26 mouse cellular contexts compared by ENCODE assay signal in genomic region chr13:37877241-37877640, GRCm38 (mm10).
DNase-seq lines count a peak whose midpoint lies in the region; ATAC-seq lines count a peak whose summit lies in the region.
"Had no signal": no experiment of that assay in that cellular context is flagged by ENCODE, and none has a peak within 500 bp of the region (broad histone marks: within the 10 kb centered on the region; RNA-seq: fewer than 3 reads in every experiment).

No protein-coding gene starts in this region.

- H3K4me3 ChIP-seq in midbrain, embryonic 11.5 days (ENCODE audit: low read depth, low read length): no peak overlapping the region
- no peak overlapping the region for H3K4me3 ChIP-seq in midbrain, embryonic 10.5 days
- no peak overlapping the region for H3K4me3 ChIP-seq in liver, embryonic 13.5 days (replicated peaks)
- no peak overlapping the region for H3K4me3 ChIP-seq in forebrain, embryonic 15.5 days
- H3K4me3 ChIP-seq: embryonic facial prominence, embryonic 13.5 days; erythroblast, embryonic 14.5 days; forebrain, embryonic 12.5 days; hindbrain, embryonic 10.5 days; limb, embryonic 15.5 days; midbrain, embryonic 12.5 days; neural tube, embryonic 15.5 days had no signal

- 0 out of 2 replicates have a peak, but pooled peaks cover 2% of the 10 kb centered on the region for H3K4me1 ChIP-seq in midbrain, embryonic 11.5 days (ENCODE audit: control insufficient read depth, insufficient read depth, low read length)
- H3K4me1 ChIP-seq in midbrain, embryonic 10.5 days: peaks cover 26% of the 10 kb centered on the region
- peaks cover 99% of the 10 kb centered on the region for H3K4me1 ChIP-seq in liver, embryonic 13.5 days (replicated peaks)
- H3K4me1 ChIP-seq in forebrain, embryonic 15.5 days: no peaks in the 10 kb centered on the region
- H3K4me1 ChIP-seq: midbrain, embryonic 12.5 days had no signal

- WGBS in midbrain, embryonic 11.5 days: 74% methylated on average over 3 of the region's 3 CpGs
- whole genome bisulfite sequencing in midbrain, embryonic 10.5 days: 72% methylated on average over 3 of the region's 3 CpGs
- 73% methylated on average over 3 of the region's 3 CpGs for WGBS in liver, embryonic 13.5 days (ENCODE audit: insufficient replicate concordance)
- WGBS in forebrain, embryonic 15.5 days: 72% methylated on average over 3 of the region's 3 CpGs

- peak; percentile 61 for DNase-seq in kidney, adult 11 months
- DNase-seq in kidney, postnatal 4 days: no peak
- DNase-seq in midbrain, embryonic 11.5 days (ENCODE audit: low spot score, missing footprints): peak; percentile 76
- DNase-seq in midbrain, embryonic 10.5 days (ENCODE audit: low spot score): no peak
- DNase-seq in liver, embryonic 13.5 days: no peak
- no peak for DNase-seq in right cerebral cortex, adult 2 months (ENCODE audit: low spot score in 2 of 2)
- DNase-seq: cerebellum, adult 2 months; cerebellum, postnatal 25 days; layer of hippocampus, adult 9-11 months; left cerebral cortex, postnatal 4 days; right cerebral cortex, adult 18-20 months; thymus, adult 2 months; thymus, postnatal 4 days had no signal

- H3K27me3 ChIP-seq in midbrain, embryonic 11.5 days (ENCODE audit: control insufficient read depth, insufficient read depth, low read length): no peaks in the 10 kb centered on the region
- H3K27me3 ChIP-seq in midbrain, embryonic 10.5 days (ENCODE audit: low read depth, poor library complexity, severe bottlenecking): no peaks in the 10 kb centered on the region
- H3K27me3 ChIP-seq in liver, embryonic 13.5 days: no peaks in the 10 kb centered on the region
- H3K27me3 ChIP-seq in forebrain, embryonic 15.5 days: no peaks in the 10 kb centered on the region
- H3K27me3 ChIP-seq: embryonic facial prominence, embryonic 13.5 days; forebrain, embryonic 12.5 days; limb, embryonic 15.5 days; midbrain, embryonic 12.5 days; neural tube, embryonic 15.5 days had no signal

- H3K36me3 ChIP-seq in midbrain, embryonic 11.5 days (ENCODE audit: control insufficient read depth, insufficient read depth, low read length): no peaks in the 10 kb centered on the region
- H3K36me3 ChIP-seq in midbrain, embryonic 10.5 days: no peaks in the 10 kb centered on the region
- no peaks in the 10 kb centered on the region for H3K36me3 ChIP-seq in liver, embryonic 13.5 days
- no peaks in the 10 kb centered on the region for H3K36me3 ChIP-seq in forebrain, embryonic 15.5 days
- H3K36me3 ChIP-seq: embryonic facial prominence, embryonic 13.5 days; forebrain, embryonic 12.5 days; hindbrain, embryonic 10.5 days; limb, embryonic 15.5 days; midbrain, embryonic 12.5 days; neural tube, embryonic 15.5 days had no signal

- no peak overlapping the region for H3K4me2 ChIP-seq in midbrain, embryonic 11.5 days
- no peak overlapping the region for H3K4me2 ChIP-seq in liver, embryonic 13.5 days
- no peak overlapping the region for H3K4me2 ChIP-seq in forebrain, embryonic 15.5 days (replicated peaks)
- H3K4me2 ChIP-seq: embryonic facial prominence, embryonic 13.5 days; forebrain, embryonic 12.5 days; heart, embryonic 11.5 days; limb, embryonic 15.5 days; midbrain, embryonic 12.5 days; neural tube, embryonic 15.5 days had no signal

- no peak for ATAC-seq in midbrain, embryonic 11.5 days (ENCODE audit: low FRiP score)
- no peak for ATAC-seq in liver, embryonic 13.5 days (ENCODE audit: low read depth)
- no peak for ATAC-seq in forebrain, embryonic 15.5 days (replicated peaks)
- ATAC-seq: activated CD4-positive, CD25-positive, alpha-beta regulatory T cell, adult 4 months; hindbrain, postnatal 0 days; intestine, embryonic 16.5 days; lung, postnatal 0 days had no signal

- H3K27ac ChIP-seq in midbrain, embryonic 11.5 days (ENCODE audit: low read depth, low read length): no peak overlapping the region
- no peak overlapping the region for H3K27ac ChIP-seq in midbrain, embryonic 10.5 days (replicated peaks)
- peak overlapping the region; percentile 86 for H3K27ac ChIP-seq in liver, embryonic 13.5 days
- no peak overlapping the region for H3K27ac ChIP-seq in forebrain, embryonic 15.5 days (replicated peaks)
- H3K27ac ChIP-seq: embryonic facial prominence, embryonic 13.5 days; forebrain, embryonic 12.5 days; hindbrain, postnatal 0 days; limb, embryonic 15.5 days; midbrain, embryonic 12.5 days; neural tube, embryonic 15.5 days had no signal

- H3K9me3 ChIP-seq in midbrain, embryonic 11.5 days (ENCODE audit: control insufficient read depth, low read length): no peaks in the 10 kb centered on the region
- H3K9me3 ChIP-seq in midbrain, embryonic 10.5 days (replicated peaks): no peaks in the 10 kb centered on the region
- H3K9me3 ChIP-seq in liver, embryonic 13.5 days (replicated peaks): no peaks in the 10 kb centered on the region
- H3K9me3 ChIP-seq in forebrain, embryonic 15.5 days: no peaks in the 10 kb centered on the region
- H3K9me3 ChIP-seq: embryonic facial prominence, embryonic 13.5 days; forebrain, embryonic 12.5 days; hindbrain, embryonic 10.5 days; limb, embryonic 15.5 days; midbrain, embryonic 12.5 days; neural tube, embryonic 15.5 days had no signal

- no peak overlapping the region for H3K9ac ChIP-seq in midbrain, embryonic 11.5 days (ENCODE audit: low read length)
- 0 out of 2 replicates have a peak overlapping the region, but pooled peaks have one; percentile 40 for H3K9ac ChIP-seq in liver, embryonic 13.5 days
- no peak overlapping the region for H3K9ac ChIP-seq in forebrain, embryonic 15.5 days (replicated peaks)
- H3K9ac ChIP-seq: embryonic facial prominence, embryonic 13.5 days; forebrain, embryonic 12.5 days; limb, embryonic 15.5 days; midbrain, embryonic 12.5 days; neural tube, embryonic 15.5 days had no signal

Comparison
In these comparisons a context has a peak if more than half of its experiments do, and no peak if none do; other contexts are left out.
1. DNase-seq: peak in kidney, adult 11 months (single experiment) and midbrain, embryonic 11.5 days (single experiment); none in kidney, postnatal 4 days (0 of 2), midbrain, embryonic 10.5 days (single experiment), liver, embryonic 13.5 days (single experiment) and right cerebral cortex, adult 2 months (0 of 2).